Mouse (Mus musculus) right cerebral cortex, postnatal 14 days (tissue): ENCODE measurements around the gene Runx3.

ENCODE experiments used
- DNase-seq: peaks from one replicate; pipeline ENCODE4 v3.0.0; 2022

The Runx3 gene

DNA sequence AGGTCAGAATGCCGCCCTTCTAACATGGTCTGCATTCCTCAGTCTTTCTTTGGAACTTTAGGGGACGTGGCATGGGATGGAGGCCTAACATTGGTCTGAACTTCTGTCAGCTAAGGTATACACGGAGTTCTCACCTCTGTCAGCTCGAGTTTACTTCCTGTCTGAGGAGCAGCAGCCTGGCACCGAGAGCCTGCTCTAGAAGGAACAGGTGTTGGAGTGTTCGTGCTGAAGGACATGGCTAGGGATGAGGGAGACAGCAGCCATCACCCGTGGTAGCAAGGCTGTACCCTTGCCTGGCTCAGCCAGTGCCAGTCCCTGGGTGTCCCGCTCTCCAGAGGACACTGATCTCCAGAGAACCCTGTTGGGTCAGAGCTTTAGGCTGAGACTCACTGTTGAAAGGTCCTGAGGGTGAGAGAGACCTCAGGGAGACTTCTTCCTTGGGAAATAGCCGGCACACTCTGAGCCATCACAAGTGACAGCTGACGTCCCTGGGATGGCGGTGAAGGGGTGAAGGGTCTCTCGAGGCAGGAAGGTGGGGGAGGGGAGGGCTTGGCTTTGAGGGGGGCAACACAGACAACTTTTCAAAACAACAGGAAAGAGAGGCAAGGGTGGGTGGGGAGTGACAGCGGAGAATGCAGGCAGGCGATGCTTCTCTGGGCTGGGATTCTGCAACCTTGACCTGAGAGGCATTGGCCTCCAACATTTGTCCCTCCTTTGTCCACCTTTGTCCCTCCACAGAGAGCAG, 4.9 kb upstream of the Runx3 start:
- DNase-seq, result no peak

DNA sequence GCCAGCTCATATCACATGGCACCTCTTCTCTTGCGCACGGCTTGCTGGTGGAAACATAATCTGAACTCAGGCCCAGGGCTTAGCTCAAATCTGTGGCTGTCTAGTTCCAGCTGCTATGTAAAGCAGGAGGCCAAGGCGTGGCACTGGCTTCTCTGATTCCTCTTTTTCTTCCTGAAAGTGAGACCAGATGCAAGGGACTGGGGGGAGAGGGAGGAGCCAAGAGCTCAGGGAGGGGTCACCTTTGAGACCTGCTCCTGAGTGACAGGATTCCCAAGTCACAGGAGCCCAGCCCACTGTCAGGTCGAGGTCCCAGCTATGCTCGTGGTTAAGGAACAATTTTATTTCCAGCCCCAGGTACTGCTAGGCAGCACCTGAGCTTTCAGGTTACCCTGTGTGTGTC, 4.1 kb upstream of the Runx3 start:
- DNase-seq, result no peak

DNA sequence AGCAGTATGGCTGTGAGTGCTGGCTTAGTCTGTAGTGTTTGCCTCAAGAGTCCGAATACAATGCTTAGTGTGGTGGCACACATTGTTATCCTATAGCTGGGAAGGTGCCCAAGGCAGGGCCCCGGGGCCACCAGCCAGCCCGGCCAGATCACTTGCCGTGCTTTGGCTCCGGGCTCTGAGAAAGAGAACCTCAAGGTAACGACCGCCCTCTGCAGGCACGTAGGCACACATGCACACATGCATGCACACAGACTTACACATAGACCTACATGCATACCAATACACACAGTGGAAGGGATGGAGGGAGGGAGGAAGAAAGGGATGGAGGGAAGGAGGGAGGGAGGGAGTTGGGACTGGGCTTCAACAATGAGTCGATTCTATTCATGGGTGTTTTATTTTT, 2.6 kb upstream of the Runx3 start:
- no peak for DNase-seq

DNA sequence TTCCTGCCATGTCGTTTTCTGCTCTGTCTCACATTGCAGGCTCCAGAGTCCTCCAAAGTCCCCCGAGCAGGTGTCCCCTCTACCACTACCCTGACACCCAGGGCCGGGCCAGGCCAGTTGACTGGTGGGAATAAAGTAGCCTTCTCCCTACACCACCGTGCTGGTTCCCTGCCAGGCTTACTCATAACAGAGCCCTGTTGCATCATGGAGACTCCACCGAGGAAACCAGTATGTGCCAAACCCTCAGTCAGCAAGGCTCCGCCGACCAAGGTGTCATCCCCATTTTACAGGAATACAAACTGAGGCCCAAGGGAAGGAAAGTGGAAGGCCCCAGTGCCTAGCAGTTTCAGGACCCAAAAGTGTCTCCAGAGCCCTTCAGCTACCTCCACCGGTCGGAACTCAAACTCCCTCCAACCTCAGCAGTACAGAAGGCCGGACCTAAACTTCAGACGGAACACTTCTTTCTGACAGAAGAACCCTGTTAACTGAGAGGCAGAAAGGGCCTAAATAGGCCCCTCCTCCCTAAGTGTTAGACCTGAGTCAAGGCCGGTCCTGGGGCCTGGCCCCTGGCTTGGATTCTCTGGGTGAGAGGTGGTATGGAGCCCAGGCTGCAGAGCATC, 1.5 kb upstream of the Runx3 start:
- no peak for DNase-seq

GRCm38 (mm10) chr4:135123721-135124120, 3.3 kb downstream of the Runx3 start:
- DNase-seq, result no peak

DNA sequence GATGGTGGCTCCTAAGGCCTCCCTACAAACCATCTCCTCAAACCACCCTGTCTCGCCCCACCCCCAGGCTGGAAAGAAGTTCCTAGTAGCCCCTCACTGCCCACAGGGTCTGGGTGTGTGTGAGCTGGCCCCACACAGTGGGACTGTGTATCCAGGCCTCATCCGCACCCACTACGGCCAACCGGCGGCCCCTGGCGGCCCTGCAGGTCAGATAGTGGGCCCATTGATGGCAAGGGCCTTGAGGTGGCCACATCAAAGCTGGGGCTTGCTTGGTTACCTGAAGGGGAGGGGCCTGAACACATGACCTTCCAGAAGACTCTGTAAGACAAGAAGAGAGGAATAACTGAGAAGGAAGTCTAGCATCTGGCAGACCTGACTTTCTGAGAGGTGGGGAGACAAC, 4.3 kb downstream of the Runx3 start:
- DNase-seq, result no peak

- DNase-seq, result no peak
Measured at GRCm38 (mm10) chr4:135125152-135125551, 4.7 kb downstream of the Runx3 start.

DNA sequence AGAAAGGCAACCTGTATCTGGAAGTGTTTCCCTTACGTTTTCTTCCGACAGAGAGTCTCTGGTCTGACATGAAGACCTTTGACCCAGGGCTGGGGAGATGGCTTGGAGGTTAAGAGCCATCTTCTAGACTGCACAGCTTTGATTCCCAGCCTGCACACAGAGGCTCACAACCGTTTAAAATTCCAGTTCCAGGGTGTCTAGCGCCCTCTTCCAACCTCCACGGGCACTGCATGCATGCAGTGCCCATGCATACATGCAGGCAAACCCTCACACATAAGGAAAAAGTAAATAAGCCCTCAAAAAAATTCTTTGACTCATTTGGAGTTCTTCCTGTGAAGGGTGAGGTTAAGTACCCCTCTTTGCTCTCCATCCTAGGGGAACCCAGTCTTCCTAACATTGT, 5.9 kb downstream of the Runx3 start:
- no peak for DNase-seq

GRCm38 (mm10) chr4:135128841-135129520, 8.5 kb downstream of the Runx3 start:
- DNase-seq, result no peak

GRCm38 (mm10) chr4:135130156-135130555, 9.7 kb downstream of the Runx3 start:
- no peak for DNase-seq

DNA sequence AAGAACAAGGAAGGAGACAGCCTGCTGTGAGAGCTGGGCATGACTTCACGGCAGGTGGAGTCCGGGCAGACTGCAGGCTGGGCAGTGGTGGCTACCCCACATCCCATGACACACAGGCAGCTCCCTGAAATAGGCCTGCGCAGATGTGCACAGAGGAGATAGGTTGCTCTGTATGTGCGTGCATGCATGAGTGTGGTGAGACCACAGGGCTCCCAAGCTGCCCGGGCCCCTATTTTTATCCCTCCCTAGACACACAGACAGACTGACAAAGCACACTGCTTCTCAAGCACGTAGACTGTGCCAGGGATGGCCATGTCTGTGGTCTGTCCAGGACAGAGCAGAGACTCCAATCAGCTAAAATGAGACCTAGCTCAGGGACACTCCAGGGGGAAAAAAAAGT, 10.7 kb downstream of the Runx3 start:
- DNase-seq, result no peak

GRCm38 (mm10) chr4:135132797-135133196, 12.3 kb downstream of the Runx3 start:
- no peak for DNase-seq

DNA sequence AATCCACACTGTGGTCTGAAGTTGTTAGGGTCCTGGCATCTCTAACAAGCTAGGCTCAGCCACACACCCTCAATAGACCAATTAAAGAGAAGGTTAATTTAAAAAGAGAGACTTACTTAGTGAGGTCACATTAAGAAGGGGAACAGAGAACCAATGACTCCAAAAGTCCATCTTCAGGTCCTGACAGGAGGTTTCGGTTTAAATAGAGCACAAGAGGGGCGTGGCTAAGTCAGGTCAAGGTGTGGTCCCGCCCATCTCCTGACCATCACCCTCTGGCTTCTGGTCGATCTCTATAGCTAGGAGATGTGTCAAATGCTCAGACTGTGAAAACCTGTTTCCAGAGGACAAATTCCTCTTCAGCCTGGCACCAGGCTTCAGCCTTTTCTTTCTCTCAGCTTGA, 13.3 kb downstream of the Runx3 start:
- DNase-seq, result no peak

GRCm38 (mm10) chr4:135135331-135135730, 14.9 kb downstream of the Runx3 start:
- no peak for DNase-seq

GRCm38 (mm10) chr4:135136202-135136601, 15.8 kb downstream of the Runx3 start:
- no peak for DNase-seq

DNA sequence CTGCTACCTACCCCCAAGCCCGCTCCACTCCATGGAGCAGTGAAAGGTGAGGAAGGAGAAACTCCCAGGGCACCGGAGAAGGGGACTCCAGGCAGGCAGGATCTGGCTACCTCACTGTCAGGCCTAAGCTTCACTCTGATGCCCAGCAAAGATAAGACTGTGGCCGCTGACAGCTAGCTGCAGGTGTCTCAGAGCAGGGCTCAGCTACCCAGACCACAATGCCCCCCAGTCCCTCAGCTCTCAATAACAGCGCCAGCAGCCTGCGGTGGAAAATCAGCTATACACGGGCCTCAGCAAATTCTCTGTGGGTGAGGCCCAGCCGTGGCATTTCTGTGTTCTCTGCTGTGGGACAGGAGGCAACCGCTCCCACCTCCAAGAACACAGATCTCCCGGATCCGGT, 16.2 kb downstream of the Runx3 start:
- DNase-seq, result no peak

DNA sequence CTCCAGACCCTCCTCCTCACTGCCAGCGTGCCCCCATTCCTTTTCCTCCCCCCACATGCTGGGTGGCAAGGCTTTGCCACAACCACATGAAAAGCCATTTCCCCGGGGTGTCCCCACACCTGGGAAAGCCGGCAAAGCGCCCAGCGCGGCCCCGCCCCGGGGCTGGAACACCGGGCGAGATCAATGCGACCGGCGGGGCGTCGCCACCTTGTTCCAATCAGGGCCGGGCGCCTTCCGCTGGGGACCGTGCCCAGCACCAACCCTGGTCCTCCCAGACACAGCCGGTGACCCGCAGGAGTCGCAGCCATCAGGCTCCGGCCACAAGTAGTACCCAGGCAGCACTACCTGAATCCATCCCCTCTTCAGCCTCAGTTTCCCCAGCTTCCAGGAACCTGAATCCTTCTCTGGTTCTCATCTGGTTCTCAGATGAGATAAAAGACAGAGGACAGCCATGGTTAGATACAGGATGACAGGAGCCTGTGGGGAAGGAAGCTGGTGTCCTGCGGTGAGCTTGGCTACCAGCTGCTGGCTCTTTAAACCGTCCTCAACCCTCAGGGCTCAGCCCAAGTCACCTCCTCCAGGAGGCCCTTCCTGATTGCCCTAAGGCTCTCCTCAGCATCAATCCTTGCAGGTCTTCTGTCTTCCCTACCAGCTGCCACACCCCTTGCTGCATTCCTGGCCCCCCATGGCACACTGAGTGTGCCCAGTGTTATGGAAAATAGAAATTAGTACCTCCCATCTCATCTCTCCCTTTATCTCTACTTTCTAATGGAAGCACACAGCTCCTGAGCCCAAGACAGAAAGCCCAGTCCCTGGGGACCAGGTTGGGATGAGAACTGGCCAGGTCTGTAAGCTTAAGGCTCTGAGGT, 20.4 kb downstream of the Runx3 start:
- DNase-seq, result no peak

DNA sequence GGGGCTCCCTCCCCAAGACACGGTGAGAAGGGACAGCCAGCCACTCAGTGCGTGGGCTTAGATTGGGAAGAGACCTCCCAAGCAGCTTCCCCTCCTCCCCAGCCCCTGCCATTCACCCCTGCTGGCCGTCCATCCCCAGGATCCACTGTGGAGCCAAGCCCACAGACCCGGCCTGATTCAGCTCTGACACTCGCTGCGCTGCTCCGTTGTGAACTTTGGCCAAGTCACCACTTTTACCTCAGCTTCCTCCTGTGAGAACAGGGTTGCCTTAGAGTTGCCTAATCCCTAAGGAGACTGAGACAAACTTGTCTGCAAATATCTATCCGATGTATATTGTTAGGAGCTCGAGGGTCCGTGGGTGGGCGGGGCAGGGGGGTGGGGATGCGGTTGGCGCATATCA, 21.3 kb downstream of the Runx3 start:
- no peak for DNase-seq

- no peak for DNase-seq
Measured at GRCm38 (mm10) chr4:135146734-135147133, 26.3 kb downstream of the Runx3 start.

GRCm38 (mm10) chr4:135148660-135149059, 28.2 kb downstream of the Runx3 start:
- DNase-seq, result no peak

DNA sequence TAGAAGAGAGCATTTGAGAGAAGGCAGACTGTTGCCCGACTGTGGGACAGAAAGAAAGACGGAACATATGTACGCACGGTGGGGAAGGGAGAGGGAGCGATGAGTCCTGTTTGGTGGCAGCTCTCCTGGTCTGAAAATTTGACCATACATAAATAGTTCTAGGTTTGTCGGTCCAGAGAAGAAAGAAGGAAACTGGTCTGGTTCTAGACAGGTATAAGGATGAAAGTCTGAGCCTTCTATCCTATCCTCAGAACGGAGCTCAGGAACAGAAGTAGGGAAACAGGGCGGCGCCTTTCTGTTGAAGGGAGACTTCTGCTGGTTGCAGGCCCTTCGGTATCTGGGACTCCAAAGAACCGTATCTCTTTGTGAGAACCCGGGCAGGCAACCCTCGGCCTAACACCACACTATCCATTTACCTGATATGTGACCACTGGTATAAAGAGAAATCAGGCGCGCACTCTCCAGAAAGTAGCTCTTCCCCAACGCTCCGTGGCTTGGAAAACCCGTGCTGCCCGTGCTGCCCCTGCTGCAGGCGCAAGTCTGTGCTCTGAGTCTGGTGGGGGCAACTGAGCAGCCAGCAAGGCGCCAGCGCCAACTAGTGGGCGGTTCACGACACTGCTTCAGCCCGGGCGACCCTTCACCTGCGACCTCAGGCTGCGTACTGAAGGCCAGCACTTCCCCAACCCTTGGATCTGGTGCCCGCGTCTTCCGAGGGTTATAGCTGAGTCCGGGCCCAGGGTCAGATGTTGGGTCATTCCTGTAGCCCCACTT, 29.8 kb downstream of the Runx3 start:
- DNase-seq, result peak; percentile 50
